Mouse (Mus musculus) limb, embryonic 10.5 days (tissue): Measurements from ENCODE around the gene Wwc2. TPM values are rescaled to one million over a fixed set of nuclear protein-coding genes. Genes with fewer than 3 reads are reported as not detected.

Source experiments
- DNase-seq: peaks from one replicate; pipeline ENCODE4 v3.0.0-alpha.2; 2017; ENCODE audit warnings: low spot score
- H3K27ac ChIP-seq: fragments of 300-500 bp; sonication (generic); 2 replicates; pipeline ENCODE4 v1.5.1; 2016; ENCODE audit warnings: mild to moderate bottlenecking
- H3K27me3 ChIP-seq: fragments of 300-500 bp; sonication (generic); 2 replicates; pipeline ENCODE4 v1.6.1; 2016; ENCODE audit warnings: low read depth, mild to moderate bottlenecking; ENCODE audit not compliant: poor library complexity, severe bottlenecking
- H3K36me3 ChIP-seq: fragments of 300-500 bp; sonication (generic); 2 replicates; pipeline ENCODE4 v1.6.1; 2016; ENCODE audit warnings: mild to moderate bottlenecking, moderate library complexity
- H3K4me1 ChIP-seq: fragments of 300-500 bp; sonication (generic); 2 replicates; pipeline ENCODE4 v1.6.1; 2016
- H3K4me3 ChIP-seq: fragments of 300-500 bp; sonication (generic); 2 replicates; pipeline ENCODE4 v1.5.1; 2016; ENCODE audit warnings: mild to moderate bottlenecking, moderate library complexity
- H3K9me3 ChIP-seq: fragments of 300-500 bp; sonication (generic); replicated peaks from 2 replicates; pipeline ENCODE4 v1.6.1; 2016; ENCODE audit warnings: mild to moderate bottlenecking
- WGBS: fragments of 180-500 bp; shearing (Covaris S2); methylation state at CpG from one replicate; pipeline ENCODE4 v1.1.7; 2016; 5-methylcytosine and 5-hydroxymethylcytosine counted together
- polyA plus RNA-seq: library from polyadenylated mRNA; unstranded; fragments of >200 nt; fragmentation: Nextera tagmentation; extraction: Ambion mirVana; gene quantifications from 2 replicates; pipeline ENCODE4 v1.2.1, GENCODE M21; 2016

The Wwc2 gene
- polyA plus RNA-seq, 1 experiment from 2014 or later = 11.7 TPM

- Histone ChIP-seq H3K4me3 (no peak overlapping the region), H3K4me1 (peaks cover 65% of the 10 kb centered on the region), H3K9me3 (no peaks in the 10 kb centered on the region), H3K36me3 (peaks cover 4% of the 10 kb centered on the region; the same call in 1 of the 2 replicates), H3K27ac (peak overlapping the region; percentile 76), H3K27me3 (no peaks in the 10 kb centered on the region)
- no peak for DNase-seq
Observed at GRCm38 (mm10) chr8:47985243-47985642, 5.5 kb downstream of the Wwc2 start.

- 88% methylated on average over 6 of the region's 6 CpGs for WGBS
Observed at GRCm38 (mm10) chr8:47981075-47981474, 9.6 kb downstream of the Wwc2 start.

GRCm38 (mm10) chr8:47979876-47980275 is 10.8 kb downstream of the Wwc2 start:
- H3K27ac ChIP-seq = no peak overlapping the region
- no peaks in the 10 kb centered on the region for H3K27me3 ChIP-seq
- H3K4me3 ChIP-seq = no peak overlapping the region
- peaks cover 13% of the 10 kb centered on the region for H3K36me3 ChIP-seq
- H3K9me3 ChIP-seq = no peaks in the 10 kb centered on the region
- H3K4me1 ChIP-seq = peaks cover 20% of the 10 kb centered on the region
- WGBS = 92% methylated on average over 8 of the region's 8 CpGs
- no peak for DNase-seq

More at GRCm38 (mm10) chr8:47981075-47981474, 9.6 kb downstream of the Wwc2 start:
- H3K36me3 ChIP-seq = peaks cover 13% of the 10 kb centered on the region
- H3K27me3 ChIP-seq = no peaks in the 10 kb centered on the region
- DNase-seq = no peak
- H3K4me1 ChIP-seq = peaks cover 26% of the 10 kb centered on the region
- no peak overlapping the region for H3K27ac ChIP-seq
- H3K9me3 ChIP-seq = no peaks in the 10 kb centered on the region
- no peak overlapping the region for H3K4me3 ChIP-seq

- 78% methylated on average over 6 of the region's 6 CpGs for WGBS
- no peak overlapping the region for H3K4me3 ChIP-seq
- H3K4me1 ChIP-seq = peaks cover 23% of the 10 kb centered on the region
- no peak for DNase-seq
- no peaks in the 10 kb centered on the region for H3K9me3 ChIP-seq
- no peaks in the 10 kb centered on the region for H3K27me3 ChIP-seq
- H3K36me3 ChIP-seq = peaks cover 13% of the 10 kb centered on the region
- no peak overlapping the region for H3K27ac ChIP-seq
Observed at GRCm38 (mm10) chr8:47978755-47979154, 12.0 kb downstream of the Wwc2 start.

- Histone ChIP-seq H3K27ac (0 out of 2 replicates have a peak overlapping the region, but pooled peaks have one; percentile 36), H3K4me3 (peak overlapping the region; percentile 40), H3K27me3 (no peaks in the 10 kb centered on the region), H3K9me3 (no peaks in the 10 kb centered on the region), H3K36me3 (peaks cover 9% of the 10 kb centered on the region), H3K4me1 (peaks cover 16% of the 10 kb centered on the region)
- WGBS = 28% methylated on average over 7 of the region's 7 CpGs
- DNase-seq = no peak
Observed at GRCm38 (mm10) chr8:47974963-47975314, 15.8 kb downstream of the Wwc2 start.

- Histone ChIP-seq H3K27ac (0 out of 2 replicates have a peak overlapping the region, but pooled peaks have one; percentile 36), H3K9me3 (no peaks in the 10 kb centered on the region), H3K4me3 (peak overlapping the region; percentile 40), H3K36me3 (peaks cover 7% of the 10 kb centered on the region), H3K4me1 (peaks cover 16% of the 10 kb centered on the region), H3K27me3 (no peaks in the 10 kb centered on the region)
- WGBS = 28% methylated on average over 20 of the region's 20 CpGs
- DNase-seq = peak; percentile 57
Observed at GRCm38 (mm10) chr8:47974138-47974962, 16.4 kb downstream of the Wwc2 start.

- Histone ChIP-seq H3K27ac (no peak overlapping the region), H3K36me3 (peaks cover 5% of the 10 kb centered on the region; the same call in 1 of the 2 replicates), H3K4me3 (no peak overlapping the region), H3K27me3 (no peaks in the 10 kb centered on the region), H3K4me1 (peaks cover 27% of the 10 kb centered on the region), H3K9me3 (no peaks in the 10 kb centered on the region)
- DNase-seq = no peak
- WGBS = 88% methylated on average over 2 of the region's 2 CpGs
Observed at GRCm38 (mm10) chr8:47971121-47971520, 19.6 kb downstream of the Wwc2 start.

- H3K36me3 ChIP-seq = peaks cover 5% of the 10 kb centered on the region; the same call in 1 of the 2 replicates
- peaks cover 27% of the 10 kb centered on the region for H3K4me1 ChIP-seq
- no peak overlapping the region for H3K4me3 ChIP-seq
- H3K27ac ChIP-seq = no peak overlapping the region
- no peaks in the 10 kb centered on the region for H3K9me3 ChIP-seq
- DNase-seq = no peak
- WGBS = 89% methylated on average over 5 of the region's 5 CpGs
- H3K27me3 ChIP-seq = no peaks in the 10 kb centered on the region
Observed at GRCm38 (mm10) chr8:47970576-47970975, 20.1 kb downstream of the Wwc2 start.

- WGBS = 67% methylated on average over 20 of the region's 20 CpGs
- H3K4me1 ChIP-seq = peaks cover 11% of the 10 kb centered on the region; the same call in 1 of the 2 replicates
- H3K36me3 ChIP-seq = peaks cover 7% of the 10 kb centered on the region; the same call in 1 of the 2 replicates
- no peaks in the 10 kb centered on the region for H3K9me3 ChIP-seq
- H3K27ac ChIP-seq = no peak overlapping the region
- no peaks in the 10 kb centered on the region for H3K27me3 ChIP-seq
- H3K4me3 ChIP-seq = no peak overlapping the region
- no peak for DNase-seq
Observed at GRCm38 (mm10) chr8:47967045-47967920, 23.4 kb downstream of the Wwc2 start.

GRCm38 (mm10) chr8:47962484-47962883 is 28.2 kb downstream of the Wwc2 start:
- Histone ChIP-seq H3K27ac (no peak overlapping the region), H3K4me3 (no peak overlapping the region), H3K9me3 (no peaks in the 10 kb centered on the region), H3K36me3 (0 out of 2 replicates have a peak, but pooled peaks cover 2% of the 10 kb centered on the region), H3K4me1 (peaks cover 12% of the 10 kb centered on the region; the same call in 1 of the 2 replicates), H3K27me3 (no peaks in the 10 kb centered on the region)
- WGBS = 95% methylated on average over 4 of the region's 4 CpGs
- DNase-seq = no peak

GRCm38 (mm10) chr8:47962005-47962404 is 28.7 kb downstream of the Wwc2 start:
- WGBS = 88% methylated on average over 6 of the region's 6 CpGs
- no peak overlapping the region for H3K27ac ChIP-seq
- DNase-seq = no peak
- no peaks in the 10 kb centered on the region for H3K9me3 ChIP-seq
- H3K4me3 ChIP-seq = no peak overlapping the region
- 0 out of 2 replicates have a peak, but pooled peaks cover 2% of the 10 kb centered on the region for H3K36me3 ChIP-seq
- peaks cover 7% of the 10 kb centered on the region; the same call in 1 of the 2 replicates for H3K4me1 ChIP-seq
- no peaks in the 10 kb centered on the region for H3K27me3 ChIP-seq

- DNase-seq = no peak
- Histone ChIP-seq H3K9me3 (no peaks in the 10 kb centered on the region), H3K36me3 (no peaks in the 10 kb centered on the region), H3K4me1 (0 out of 2 replicates have a peak, but pooled peaks cover 4% of the 10 kb centered on the region), H3K4me3 (no peak overlapping the region), H3K27ac (no peak overlapping the region), H3K27me3 (no peaks in the 10 kb centered on the region)
- 95% methylated on average over 4 of the region's 4 CpGs for WGBS
Observed at GRCm38 (mm10) chr8:47957560-47957959, 33.2 kb downstream of the Wwc2 start.
